Mouse (Mus musculus) neural tube, embryonic 11.5 days (tissue): ENCODE results near the gene Maml3. TPM values are rescaled to one million over a fixed set of nuclear protein-coding genes. Genes with fewer than 3 reads are reported as not detected.
A peak's percentile ranks its signal among the peaks of the same experiment; 100 is the strongest.

ENCODE experiments used
- ATAC-seq: fragments of 200-750 bp; cut with Nextera tagmentation; 2 replicates; pipeline ENCODE4 v1.8.0; 2017; ENCODE audit warnings: moderate number of reproducible peaks, mild to moderate bottlenecking, moderate TSS enrichment, moderate library complexity; ENCODE audit not compliant: insufficient read depth, low FRiP score, low TSS enrichment
- DNase-seq: peaks from one replicate; pipeline ENCODE4 v3.0.0-alpha.2; 2015; ENCODE audit warnings: low spot score
- H3K27ac ChIP-seq: fragments of 300-500 bp; sonication (generic); 2 replicates; pipeline ENCODE4 v1.5.1; 2014; ENCODE audit warnings: low read depth, mild to moderate bottlenecking, low read length
- H3K27me3 ChIP-seq: fragments of 300-500 bp; sonication (generic); 2 replicates; pipeline ENCODE4 v1.6.1; 2014; ENCODE audit warnings: mild to moderate bottlenecking, low read length, mixed read lengths; ENCODE audit not compliant: control insufficient read depth, insufficient read depth
- H3K36me3 ChIP-seq: fragments of 300-500 bp; sonication (generic); 2 replicates; pipeline ENCODE4 v1.6.1; 2014; ENCODE audit warnings: mild to moderate bottlenecking, low read length, moderate library complexity, mixed read lengths; ENCODE audit not compliant: control insufficient read depth, insufficient read depth
- H3K4me1 ChIP-seq: fragments of 300-500 bp; sonication (generic); 2 replicates; pipeline ENCODE4 v1.6.1; 2014; ENCODE audit warnings: low read length, mixed read lengths; ENCODE audit not compliant: control insufficient read depth, insufficient read depth
- H3K4me2 ChIP-seq: fragments of 300-500 bp; sonication (generic); 2 replicates; pipeline ENCODE4 v1.6.1; 2014; ENCODE audit warnings: low read depth, mild to moderate bottlenecking, moderate library complexity
- H3K4me3 ChIP-seq: fragments of 300-500 bp; sonication (generic); 2 replicates; pipeline ENCODE4 v1.5.1; 2014; ENCODE audit warnings: low read depth, low read length
- H3K9ac ChIP-seq: fragments of 300-500 bp; sonication (generic); 2 replicates; pipeline ENCODE4 v1.6.1; 2014; ENCODE audit warnings: mild to moderate bottlenecking, low read length
- H3K9me3 ChIP-seq: fragments of 300-500 bp; sonication (generic); 2 replicates; pipeline ENCODE4 v1.6.1; 2016; ENCODE audit warnings: low read length; ENCODE audit not compliant: control insufficient read depth
- WGBS: fragments of 180-500 bp; shearing (Covaris S2); extraction: QIAGEN DNeasy Blood & Tissue Kit; methylation state at CpG from one replicate; pipeline ENCODE4 v1.1.7; 2014; 5-methylcytosine and 5-hydroxymethylcytosine counted together
- polyA plus RNA-seq: library from polyadenylated mRNA; unstranded; fragments of >200 nt; fragmentation: Nextera tagmentation; extraction: Ambion mirVana; gene quantifications from 2 replicates; pipeline ENCODE4 v1.2.1, GENCODE M21; 2014

Maml3 gene
- polyA plus RNA-seq, 1 experiment from 2014 or later = 8.1 TPM

DNA sequence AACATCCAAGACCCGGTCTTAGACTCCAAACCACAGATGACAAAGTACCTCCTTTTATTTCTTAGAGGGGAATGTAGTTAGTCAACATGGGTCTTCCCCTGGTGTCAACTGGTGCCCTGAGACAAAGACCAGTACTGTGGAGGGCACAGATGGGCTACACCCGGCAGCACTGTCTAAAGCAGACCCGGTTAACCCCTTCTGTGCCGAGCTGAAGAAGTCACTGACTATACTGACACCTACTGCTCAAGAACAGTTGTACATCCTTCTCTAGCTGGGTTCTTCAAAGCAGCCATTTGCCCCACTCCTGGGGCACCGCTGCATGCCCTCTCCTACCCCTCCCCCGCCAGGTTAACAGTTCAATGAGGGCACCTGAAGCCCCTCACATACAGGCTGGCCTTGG lies 95.6 kb downstream of the Maml3 start:
- ATAC-seq (peak; percentile 69; the same call in 1 of the 2 replicates), DNase-seq (peak; percentile 69)
- WGBS = 26% methylated on average over 6 of the region's 6 CpGs
- Histone ChIP-seq H3K4me2 (no peak overlapping the region), H3K27ac (no peak overlapping the region), H3K36me3 (no peaks in the 10 kb centered on the region), H3K4me1 (peaks cover 14% of the 10 kb centered on the region; the same call in 1 of the 2 replicates), H3K9me3 (no peaks in the 10 kb centered on the region), H3K4me3 (no peak overlapping the region), H3K9ac (no peak overlapping the region), H3K27me3 (no peaks in the 10 kb centered on the region)

DNA sequence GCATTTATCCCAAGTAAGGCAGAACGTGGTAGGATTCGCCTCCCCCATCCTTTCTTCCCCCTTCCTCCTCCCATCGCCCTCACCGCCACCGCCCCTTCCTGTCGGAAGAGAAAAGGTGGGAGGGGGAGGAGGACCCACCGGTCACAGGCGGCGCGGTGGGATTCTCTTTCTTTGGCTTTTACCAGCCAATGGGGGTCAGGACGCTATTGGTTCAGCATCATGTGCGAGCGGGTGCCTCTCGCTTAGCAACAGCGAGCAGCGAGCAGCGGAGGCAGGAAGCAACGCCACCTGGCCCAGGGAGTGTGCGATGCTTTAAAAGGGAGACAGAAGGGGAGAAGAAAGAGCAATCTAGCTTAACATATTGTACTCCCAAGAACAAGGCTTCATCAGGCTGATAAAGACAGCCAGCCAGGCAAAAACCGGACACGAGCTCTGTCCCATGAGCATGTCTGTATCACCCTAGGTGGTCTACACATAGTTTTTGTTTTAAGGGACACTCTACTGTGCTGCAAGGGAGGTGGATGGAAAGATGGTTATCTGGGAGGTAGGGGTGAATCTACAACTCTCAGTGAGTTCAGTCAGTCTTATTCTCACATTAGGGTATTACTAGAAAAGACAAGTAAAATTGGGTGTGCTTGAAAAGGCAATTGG lies 97.1 kb downstream of the Maml3 start:
- H3K27me3 ChIP-seq = no peaks in the 10 kb centered on the region
- peak overlapping the region; percentile 33 for H3K9ac ChIP-seq
- DNase-seq (peak; percentile 90), ATAC-seq (peak; percentile 89)
- no peaks in the 10 kb centered on the region for H3K9me3 ChIP-seq
- under 1% methylated on average over 18 of the region's 21 CpGs for WGBS
- peak overlapping the region; percentile 15 for H3K4me3 ChIP-seq
- H3K4me2 ChIP-seq = peak overlapping the region; percentile 14
- peaks cover 11% of the 10 kb centered on the region; the same call in 1 of the 2 replicates for H3K4me1 ChIP-seq
- peak overlapping the region; percentile 80 for H3K27ac ChIP-seq
- no peaks in the 10 kb centered on the region for H3K36me3 ChIP-seq

DNA sequence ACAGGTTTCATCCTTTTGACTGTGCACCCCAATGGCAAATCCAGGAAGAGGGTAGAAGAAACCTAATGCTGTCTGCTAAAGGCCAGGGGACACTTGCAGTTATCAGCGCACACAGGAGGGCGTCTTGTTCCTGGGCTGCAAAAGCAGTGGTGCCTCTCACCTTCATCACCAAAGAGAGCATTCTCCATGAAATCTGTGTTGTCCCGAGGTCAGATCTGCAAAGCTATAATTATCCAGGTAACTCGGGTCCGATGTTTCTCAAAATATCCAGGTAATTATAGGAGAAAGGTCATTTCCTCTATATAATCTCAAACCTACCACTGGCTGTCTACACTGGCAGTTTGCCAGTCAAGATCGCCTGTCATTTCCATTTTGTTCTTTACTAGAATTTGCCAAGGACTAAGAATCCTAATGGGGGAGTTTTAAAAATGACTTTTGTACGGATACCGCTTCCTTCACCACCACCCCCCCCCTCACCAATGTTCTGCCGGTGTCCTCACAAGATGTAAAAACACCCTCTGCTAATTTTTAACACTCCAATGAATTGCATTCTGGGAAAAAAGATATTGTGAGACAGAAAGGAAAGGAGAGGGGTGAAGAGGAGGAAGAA lies 98.0 kb downstream of the Maml3 start:
- 67% methylated on average over 9 of the region's 9 CpGs for WGBS
- peak overlapping the region; percentile 33; the same call in 1 of the 2 replicates for H3K9ac ChIP-seq
- H3K27me3 ChIP-seq = no peaks in the 10 kb centered on the region
- peak overlapping the region; percentile 80 for H3K27ac ChIP-seq
- no peak overlapping the region for H3K4me3 ChIP-seq
- peak overlapping the region; percentile 14 for H3K4me2 ChIP-seq
- no peaks in the 10 kb centered on the region for H3K9me3 ChIP-seq
- peaks cover 11% of the 10 kb centered on the region; the same call in 1 of the 2 replicates for H3K4me1 ChIP-seq
- DNase-seq = no peak
- ATAC-seq = no peak
- H3K36me3 ChIP-seq = no peaks in the 10 kb centered on the region

DNA sequence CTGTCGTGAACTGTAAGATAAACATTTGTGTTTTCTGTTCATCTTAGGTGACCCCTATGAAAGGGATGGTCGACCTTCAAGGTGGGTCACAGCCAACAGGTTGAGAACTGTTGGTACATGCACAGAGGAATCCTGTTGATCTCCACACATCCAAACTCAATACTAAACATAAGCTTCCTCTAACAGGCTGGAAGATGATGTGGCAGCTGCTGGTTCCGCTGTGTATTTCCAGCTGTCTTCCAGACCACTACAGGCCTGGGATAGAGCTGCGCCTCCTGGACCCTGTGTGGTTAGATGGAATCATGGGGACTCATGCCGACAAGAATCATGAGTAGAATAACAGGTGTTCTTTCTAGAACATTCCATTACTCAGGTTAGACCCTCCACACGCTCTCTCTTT lies 101.2 kb downstream of the Maml3 start:
- Histone ChIP-seq H3K4me3 (no peak overlapping the region), H3K36me3 (no peaks in the 10 kb centered on the region), H3K9ac (no peak overlapping the region), H3K27ac (no peak overlapping the region), H3K4me2 (no peak overlapping the region), H3K27me3 (no peaks in the 10 kb centered on the region), H3K9me3 (no peaks in the 10 kb centered on the region), H3K4me1 (peaks cover 4% of the 10 kb centered on the region; the same call in 1 of the 2 replicates)
- DNase-seq = no peak
- no peak for ATAC-seq
- WGBS = 80% methylated on average over 6 of the region's 6 CpGs

DNA sequence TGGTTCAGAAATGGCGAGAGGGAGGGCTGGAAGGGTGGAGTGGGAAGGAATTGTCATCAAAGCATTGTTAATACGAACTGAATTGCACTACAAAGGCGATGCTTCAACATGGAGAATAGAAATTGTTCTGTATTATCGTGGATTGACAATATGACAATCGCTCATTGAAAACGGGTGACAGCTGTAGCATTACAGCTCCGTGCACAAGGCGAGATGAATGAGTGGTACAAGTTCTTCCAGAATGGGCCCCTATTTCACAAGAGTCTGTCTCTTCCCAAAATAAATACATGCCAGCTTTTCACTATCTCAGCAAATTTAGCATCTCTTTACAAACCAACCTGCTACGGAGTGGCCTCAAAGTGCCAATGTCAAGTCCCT lies 103.4 kb downstream of the Maml3 start:
- Histone ChIP-seq H3K9me3 (no peaks in the 10 kb centered on the region), H3K4me2 (no peak overlapping the region), H3K27me3 (no peaks in the 10 kb centered on the region), H3K36me3 (no peaks in the 10 kb centered on the region), H3K27ac (no peak overlapping the region), H3K9ac (no peak overlapping the region), H3K4me3 (no peak overlapping the region), H3K4me1 (peaks cover 3% of the 10 kb centered on the region; the same call in 1 of the 2 replicates)
- DNase-seq (no peak), ATAC-seq (no peak)
- WGBS = 85% methylated on average over 9 of the region's 9 CpGs

DNA sequence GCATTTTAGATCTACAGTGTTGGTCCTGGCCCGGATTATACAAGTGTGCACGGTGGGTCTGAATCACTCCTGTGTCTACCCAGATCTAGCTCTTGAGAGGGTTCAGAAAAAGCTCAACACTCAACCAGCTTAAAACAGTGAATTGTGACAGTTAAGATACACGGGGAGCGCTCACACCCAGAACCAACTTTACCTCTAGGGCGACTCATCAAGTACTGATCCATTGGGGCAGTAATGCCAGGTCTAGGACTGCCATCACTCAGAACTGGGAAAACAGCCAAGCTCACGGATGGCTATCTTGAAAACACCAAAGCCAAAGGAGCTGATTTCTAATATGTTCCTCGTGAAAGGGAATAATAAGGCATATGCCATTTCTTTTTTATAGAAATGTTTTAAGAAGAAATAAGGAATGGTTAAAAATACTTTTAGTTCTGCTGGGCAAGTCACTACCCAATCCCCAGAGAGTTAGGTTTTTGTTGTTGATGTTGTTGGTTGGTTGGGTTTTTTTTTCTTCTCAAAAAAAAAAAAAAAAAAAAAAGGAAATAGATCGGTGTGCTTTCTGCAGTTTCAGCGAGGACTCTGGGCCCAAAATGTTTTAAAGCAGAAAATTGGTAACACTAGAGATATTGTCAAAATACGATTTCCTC lies 103.9 kb downstream of the Maml3 start:
- WGBS = 92% methylated on average over 10 of the region's 10 CpGs
- H3K27ac ChIP-seq = no peak overlapping the region
- no peak for ATAC-seq

DNA sequence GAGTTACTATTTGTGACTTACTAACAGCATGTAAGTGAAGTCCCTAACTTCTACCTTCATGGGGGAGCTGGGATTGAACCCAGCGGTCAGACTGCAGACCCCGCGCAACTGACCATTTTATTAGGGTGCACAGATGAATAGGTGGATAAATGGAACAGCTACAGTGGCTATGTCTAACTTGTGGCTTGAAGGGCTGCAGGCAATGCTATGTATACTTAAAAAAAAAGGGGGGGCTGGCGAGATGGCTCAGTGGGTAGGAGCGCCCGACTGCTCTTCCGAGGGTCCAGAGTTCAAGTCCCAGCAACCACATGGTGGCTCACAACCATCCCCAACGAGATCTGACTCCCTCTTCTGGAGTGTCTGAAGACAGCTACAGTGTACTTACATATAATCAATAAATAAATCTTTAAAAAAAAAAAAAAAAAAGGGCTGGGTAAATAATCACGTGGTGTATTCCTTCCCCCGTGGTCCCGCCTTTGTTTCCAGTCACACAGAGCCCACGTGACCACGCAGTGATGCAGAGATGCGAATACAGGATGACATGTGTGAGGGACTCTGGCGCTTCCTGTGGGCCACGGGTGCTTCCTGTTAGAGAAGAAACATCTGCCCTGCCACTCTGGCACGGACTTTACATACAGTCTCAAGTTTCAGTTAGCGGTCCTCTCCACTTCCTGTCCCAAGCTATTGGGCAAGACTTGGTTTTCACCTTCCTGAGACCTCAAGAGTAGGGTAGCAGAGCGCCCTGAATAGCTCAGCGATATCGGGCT lies 105.0 kb downstream of the Maml3 start:
- no peak overlapping the region for H3K9ac ChIP-seq
- ATAC-seq = no peak
- DNase-seq = no peak
- peaks cover 3% of the 10 kb centered on the region; the same call in 1 of the 2 replicates for H3K4me1 ChIP-seq
- WGBS = 89% methylated on average over 21 of the region's 21 CpGs
- H3K4me2 ChIP-seq = no peak overlapping the region
- no peak overlapping the region for H3K4me3 ChIP-seq
- H3K36me3 ChIP-seq = no peaks in the 10 kb centered on the region
- H3K9me3 ChIP-seq = no peaks in the 10 kb centered on the region
- H3K27me3 ChIP-seq = no peaks in the 10 kb centered on the region
- H3K27ac ChIP-seq = no peak overlapping the region

More for the DNA sequence above, 103.9 kb downstream of the Maml3 start:
- Histone ChIP-seq H3K4me3 (no peak overlapping the region), H3K4me1 (peaks cover 3% of the 10 kb centered on the region; the same call in 1 of the 2 replicates), H3K4me2 (no peak overlapping the region), H3K27me3 (no peaks in the 10 kb centered on the region), H3K9me3 (no peaks in the 10 kb centered on the region), H3K36me3 (no peaks in the 10 kb centered on the region), H3K9ac (no peak overlapping the region)
- no peak for DNase-seq

DNA sequence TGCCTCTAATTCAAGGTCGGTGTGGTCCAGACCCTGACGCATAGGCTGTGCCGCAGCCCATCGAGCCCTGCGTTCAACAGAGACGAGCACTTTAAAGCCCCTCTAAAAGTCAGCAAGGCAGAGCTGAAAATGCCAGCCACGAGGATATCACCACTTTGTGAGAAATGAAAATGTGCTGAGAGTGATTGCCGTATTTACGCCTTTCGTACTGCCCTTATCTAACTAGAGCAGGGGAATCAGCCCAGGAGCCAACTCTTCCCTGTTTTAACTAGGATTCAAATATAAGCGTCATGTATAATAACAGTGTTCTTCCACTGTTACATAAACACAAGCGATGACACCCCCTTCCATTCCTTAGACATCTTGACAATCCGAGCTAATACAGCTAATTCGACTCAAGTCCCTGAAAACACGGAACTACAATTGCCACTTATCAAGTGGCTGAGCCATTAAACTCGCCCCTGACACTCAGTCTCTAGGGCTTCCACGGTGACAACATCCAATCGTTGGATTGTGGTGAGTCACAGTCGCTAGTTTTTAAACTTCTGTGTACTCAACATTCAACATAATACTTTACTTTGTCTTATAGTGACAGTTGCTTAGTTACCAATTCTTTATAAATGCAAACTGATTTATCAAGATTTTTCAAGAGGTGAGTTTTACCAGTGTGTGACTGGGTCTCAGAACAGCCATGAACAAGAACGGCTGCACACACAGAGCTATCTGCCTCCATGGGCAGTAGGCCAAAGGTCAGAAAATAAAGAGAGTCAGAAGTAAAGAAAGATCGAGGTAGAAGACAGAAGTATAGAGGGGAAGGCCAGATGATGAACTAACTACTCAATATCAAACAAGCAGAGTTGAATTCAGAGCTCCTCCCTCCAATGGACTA lies 106.1 kb downstream of the Maml3 start:
- H3K4me3 ChIP-seq = no peak overlapping the region
- H3K36me3 ChIP-seq = no peaks in the 10 kb centered on the region
- 75% methylated on average over 21 of the region's 21 CpGs for WGBS
- ATAC-seq = no peak
- H3K9ac ChIP-seq = no peak overlapping the region
- no peak overlapping the region for H3K4me2 ChIP-seq
- DNase-seq = no peak
- H3K9me3 ChIP-seq = no peaks in the 10 kb centered on the region
- H3K27me3 ChIP-seq = no peaks in the 10 kb centered on the region
- H3K4me1 ChIP-seq = peaks cover 3% of the 10 kb centered on the region; the same call in 1 of the 2 replicates
- H3K27ac ChIP-seq = no peak overlapping the region
